Mouse (Mus musculus): ENCODE data around the gene Tcam1. TPM values are rescaled to one million over a fixed set of nuclear protein-coding genes. Genes with fewer than 3 reads are reported as not detected.
A peak's percentile ranks its signal among the peaks of the same experiment; 100 is the strongest.

Gene Tcam1
- polyA plus RNA-seq, 1 experiment from 2014 or later = 0.07 TPM

DNA sequence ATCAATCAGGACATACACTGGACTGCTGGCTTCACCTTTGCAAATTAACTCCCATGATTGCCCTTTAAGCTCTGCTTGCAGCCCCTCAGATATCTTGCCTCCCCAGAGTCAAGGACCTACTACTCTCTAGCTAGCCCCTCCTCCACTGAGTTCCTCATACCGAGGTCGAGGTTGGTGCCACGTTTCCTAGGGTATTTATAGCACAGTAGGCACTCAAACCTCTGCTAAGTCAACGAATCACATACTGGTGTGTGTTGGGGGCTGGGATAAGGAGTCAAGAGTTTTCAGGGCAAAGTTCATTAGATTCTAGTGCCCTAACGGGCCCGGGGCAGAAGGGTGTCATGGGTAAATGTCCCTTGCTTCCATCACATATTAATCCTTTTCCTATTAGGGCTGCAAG, 52.7 kb downstream of the Tcam1 start:
- peak; percentile 27; the same call in 1 of the 2 replicates for ATAC-seq
- H3K4me2 ChIP-seq (replicated peaks; ENCODE audit: low read depth, low read length) = no peak overlapping the region

DNA sequence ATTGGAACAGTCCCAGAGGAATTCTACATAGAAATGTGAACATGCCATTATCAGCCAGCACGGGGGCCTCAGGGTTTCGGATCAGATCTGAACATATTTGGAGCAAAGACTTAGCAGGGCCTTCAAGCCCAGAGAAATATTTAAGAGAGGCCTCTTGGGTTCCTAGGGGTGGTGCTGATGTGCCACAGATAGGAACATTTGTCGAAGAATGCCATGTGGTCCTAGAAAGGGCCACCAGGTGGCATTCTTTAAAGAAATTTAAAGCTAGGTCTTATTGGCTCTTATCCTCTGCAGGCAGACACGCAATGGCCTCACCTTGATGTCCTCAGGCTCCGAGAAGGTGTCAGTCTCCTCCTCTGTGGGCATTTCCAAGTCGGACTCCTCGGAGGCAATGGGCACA, 53.2 kb downstream of the Tcam1 start:
- Histone ChIP-seq H3K4me3 (ENCODE audit: low read depth, low read length) (no peak overlapping the region), H3K4me2 (replicated peaks; ENCODE audit: low read depth, low read length) (no peak overlapping the region), H3K9ac (replicated peaks; ENCODE audit: low read depth) (no peak overlapping the region), H3K27me3 (replicated peaks; ENCODE audit: insufficient read depth, low read length) (no peaks in the 10 kb centered on the region), H3K36me3 (ENCODE audit: insufficient read depth, low read length) (no peaks in the 10 kb centered on the region), H3K27ac (ENCODE audit: low read length) (no peak overlapping the region), H3K4me1 (ENCODE audit: insufficient read depth, low read depth, low read length) (no peaks in the 10 kb centered on the region), H3K9me3 (ENCODE audit: low read length) (no peaks in the 10 kb centered on the region)
- DNase-seq (ENCODE audit: low spot score) (peak; percentile 75), ATAC-seq (peak; percentile 71)
- TF ChIP-seq CTCF (IDR thresholded peaks at IDR 0.05) (peak; percentile 78), EP300 (IDR thresholded peaks at IDR 0.05) (no peak)
- 34% methylated on average over 7 of the region's 7 CpGs for WGBS

More for the DNA sequence above, 52.7 kb downstream of the Tcam1 start:
- Histone ChIP-seq H3K9me3 (ENCODE audit: low read length) (no peaks in the 10 kb centered on the region), H3K4me3 (ENCODE audit: low read depth, low read length) (no peak overlapping the region), H3K36me3 (ENCODE audit: insufficient read depth, low read length) (no peaks in the 10 kb centered on the region), H3K9ac (replicated peaks; ENCODE audit: low read depth) (no peak overlapping the region), H3K4me1 (ENCODE audit: insufficient read depth, low read depth, low read length) (no peaks in the 10 kb centered on the region), H3K27ac (ENCODE audit: low read length) (no peak overlapping the region), H3K27me3 (replicated peaks; ENCODE audit: insufficient read depth, low read length) (no peaks in the 10 kb centered on the region)
- no peak for TF ChIP-seq CTCF (IDR thresholded peaks at IDR 0.05)
- TF ChIP-seq EP300 (IDR thresholded peaks at IDR 0.05) = no peak
- peak; percentile 46 for DNase-seq (ENCODE audit: low spot score)
- 30% methylated on average over 6 of the region's 6 CpGs for WGBS

- Histone ChIP-seq H3K27ac (ENCODE audit: low read length) (no peak overlapping the region), H3K4me1 (ENCODE audit: insufficient read depth, low read depth, low read length) (no peaks in the 10 kb centered on the region), H3K36me3 (ENCODE audit: insufficient read depth, low read length) (no peaks in the 10 kb centered on the region), H3K4me2 (replicated peaks; ENCODE audit: low read depth, low read length) (no peak overlapping the region), H3K4me3 (ENCODE audit: low read depth, low read length) (no peak overlapping the region), H3K9ac (replicated peaks; ENCODE audit: low read depth) (no peak overlapping the region), H3K9me3 (ENCODE audit: low read length) (no peaks in the 10 kb centered on the region), H3K27me3 (replicated peaks; ENCODE audit: insufficient read depth, low read length) (no peaks in the 10 kb centered on the region)
- no peak for DNase-seq (ENCODE audit: low spot score)
- TF ChIP-seq EP300 (IDR thresholded peaks at IDR 0.05) (no peak), CTCF (IDR thresholded peaks at IDR 0.05) (no peak)
- WGBS = 29% methylated on average over 4 of the region's 4 CpGs
- no peak for ATAC-seq
These were observed 56.0 kb downstream of the Tcam1 start for GRCm38 (mm10) chr11:106332458-106332857.

DNA sequence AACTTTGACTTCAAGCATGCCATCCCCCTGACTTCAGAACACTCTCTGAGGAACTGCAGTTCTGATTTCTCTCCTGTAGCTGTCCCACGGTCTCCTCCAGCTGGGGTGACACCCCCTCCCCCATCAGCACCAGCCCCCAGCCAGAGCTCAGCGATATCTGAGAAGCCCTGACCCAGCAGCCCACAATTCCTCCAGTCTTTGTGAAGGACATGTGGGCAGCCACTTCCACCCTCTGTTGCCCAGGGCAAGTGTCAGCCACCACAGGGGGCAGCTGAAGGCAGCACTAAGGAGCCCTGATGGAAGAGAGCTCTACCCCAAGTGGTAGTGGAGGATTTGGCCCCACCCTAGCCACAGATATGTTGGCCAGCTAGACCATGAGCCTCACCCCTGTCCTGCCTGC, 57.6 kb downstream of the Tcam1 start:
- no peaks in the 10 kb centered on the region for H3K27me3 ChIP-seq (replicated peaks; ENCODE audit: insufficient read depth, low read length)
- H3K9ac ChIP-seq (replicated peaks; ENCODE audit: low read depth) = no peak overlapping the region
- TF ChIP-seq CTCF (IDR thresholded peaks at IDR 0.05) = no peak
- TF ChIP-seq EP300 (IDR thresholded peaks at IDR 0.05) = no peak

DNA sequence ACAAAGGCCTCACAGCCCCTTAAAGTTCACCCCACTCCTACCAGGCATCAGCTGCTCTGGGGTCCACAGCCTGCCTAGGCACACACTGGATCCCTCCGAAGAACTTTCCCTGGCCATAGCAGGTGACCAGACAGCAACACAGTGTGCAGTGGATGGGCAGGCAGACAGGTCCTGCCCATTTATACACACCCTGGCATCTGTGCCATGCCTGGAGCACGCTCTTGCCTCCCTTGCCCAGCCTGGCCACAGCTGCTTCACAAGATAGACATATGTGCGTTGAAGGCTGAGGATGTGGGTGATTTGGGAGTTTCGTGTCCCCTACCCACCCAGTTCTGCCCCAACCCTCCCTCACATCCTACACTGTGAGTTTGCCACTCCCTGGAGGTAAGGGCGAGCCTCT, 61.6 kb downstream of the Tcam1 start:
- 74% methylated on average over 5 of the region's 5 CpGs for WGBS
- DNase-seq (ENCODE audit: low spot score) (no peak), ATAC-seq (no peak)
- Histone ChIP-seq H3K9ac (replicated peaks; ENCODE audit: low read depth) (no peak overlapping the region), H3K36me3 (ENCODE audit: insufficient read depth, low read length) (no peaks in the 10 kb centered on the region), H3K9me3 (ENCODE audit: low read length) (no peaks in the 10 kb centered on the region), H3K27me3 (replicated peaks; ENCODE audit: insufficient read depth, low read length) (no peaks in the 10 kb centered on the region), H3K27ac (ENCODE audit: low read length) (no peak overlapping the region), H3K4me1 (ENCODE audit: insufficient read depth, low read depth, low read length) (no peaks in the 10 kb centered on the region), H3K4me3 (ENCODE audit: low read depth, low read length) (no peak overlapping the region), H3K4me2 (replicated peaks; ENCODE audit: low read depth, low read length) (no peak overlapping the region)
- no peak for TF ChIP-seq CTCF (IDR thresholded peaks at IDR 0.05)
- no peak for TF ChIP-seq EP300 (IDR thresholded peaks at IDR 0.05)

More for the DNA sequence above, 57.6 kb downstream of the Tcam1 start:
- H3K4me1 ChIP-seq (ENCODE audit: insufficient read depth, low read depth, low read length) = no peaks in the 10 kb centered on the region
- WGBS = 9% methylated on average over 2 of the region's 2 CpGs
- ATAC-seq (no peak), DNase-seq (ENCODE audit: low spot score) (no peak)
- H3K4me3 ChIP-seq (ENCODE audit: low read depth, low read length) = no peak overlapping the region
- no peak overlapping the region for H3K27ac ChIP-seq (ENCODE audit: low read length)
- no peak overlapping the region for H3K4me2 ChIP-seq (replicated peaks; ENCODE audit: low read depth, low read length)
- H3K36me3 ChIP-seq (ENCODE audit: insufficient read depth, low read length) = no peaks in the 10 kb centered on the region
- H3K9me3 ChIP-seq (ENCODE audit: low read length) = no peaks in the 10 kb centered on the region

Other genes with a start within 250 kb of the Tcam1 start
- gene Dcaf7, start 239.8 kb upstream of the Tcam1 start, polyA plus RNA-seq (2015; fragmentation: Nextera tagmentation; extraction: Ambion mirVana) = 26.6 and 28.9 TPM in 2 replicates
- 5.1 and 5.7 TPM in 2 replicates for gene Taco1, start 210.6 kb upstream of the Tcam1 start, polyA plus RNA-seq (2015; fragmentation: Nextera tagmentation; extraction: Ambion mirVana)
- gene Map3k3, start 192.1 kb upstream of the Tcam1 start, polyA plus RNA-seq (2015; fragmentation: Nextera tagmentation; extraction: Ambion mirVana) = 25.3 and 26.0 TPM in 2 replicates
- gene Gm10840, start 115.8 kb upstream of the Tcam1 start, polyA plus RNA-seq (2015; fragmentation: Nextera tagmentation; extraction: Ambion mirVana) = not detected in 2 replicates
- gene Limd2, start 115.8 kb upstream of the Tcam1 start, polyA plus RNA-seq (2015; fragmentation: Nextera tagmentation; extraction: Ambion mirVana) = 225 and 226 TPM in 2 replicates
- 14.9 and 15.4 TPM in 2 replicates for gene Strada, start 74.5 kb upstream of the Tcam1 start, polyA plus RNA-seq (2015; fragmentation: Nextera tagmentation; extraction: Ambion mirVana)
- gene Ccdc47, start 60.3 kb upstream of the Tcam1 start, polyA plus RNA-seq (2015; fragmentation: Nextera tagmentation; extraction: Ambion mirVana) = 67.7 and 71.1 TPM in 2 replicates
- 35.3 and 38.4 TPM in 2 replicates for gene Ddx42, start 59.7 kb upstream of the Tcam1 start, polyA plus RNA-seq (2015; fragmentation: Nextera tagmentation; extraction: Ambion mirVana)
- gene Ftsj3, start 20.6 kb upstream of the Tcam1 start, polyA plus RNA-seq (2015; fragmentation: Nextera tagmentation; extraction: Ambion mirVana) = 18.7 and 19.0 TPM in 2 replicates
- 150 and 153 TPM in 2 replicates for gene Psmc5, start 20.5 kb upstream of the Tcam1 start, polyA plus RNA-seq (2015; fragmentation: Nextera tagmentation; extraction: Ambion mirVana)
- 46.9 and 55.5 TPM in 2 replicates for gene Smarcd2, start 3.7 kb upstream of the Tcam1 start, polyA plus RNA-seq (2015; fragmentation: Nextera tagmentation; extraction: Ambion mirVana)
- gene Gh, start 25.2 kb downstream of the Tcam1 start, polyA plus RNA-seq (2015; fragmentation: Nextera tagmentation; extraction: Ambion mirVana) = not detected in 2 replicates
- 10.8 and 11.8 TPM in 2 replicates for gene Cd79b, start 38.1 kb downstream of the Tcam1 start, polyA plus RNA-seq (2015; fragmentation: Nextera tagmentation; extraction: Ambion mirVana)
- 0.04 TPM in 1 of 2 replicates, not detected in the other for gene Scn4a, start 76.6 kb downstream of the Tcam1 start, polyA plus RNA-seq (2015; fragmentation: Nextera tagmentation; extraction: Ambion mirVana)
- gene Prr29, start 88.8 kb downstream of the Tcam1 start, polyA plus RNA-seq (2015; fragmentation: Nextera tagmentation; extraction: Ambion mirVana) = 8.9 and 10.2 TPM in 2 replicates
- 284 and 329 TPM in 2 replicates for gene Icam2, start 111.4 kb downstream of the Tcam1 start, polyA plus RNA-seq (2015; fragmentation: Nextera tagmentation; extraction: Ambion mirVana)
- 5.4 and 6.3 TPM in 2 replicates for gene Ern1, start 211.2 kb downstream of the Tcam1 start, polyA plus RNA-seq (2015; fragmentation: Nextera tagmentation; extraction: Ambion mirVana)